ENCODE assay signal across 9 mouse cellular contexts in genomic region chr2:32960273-32960672, GRCm38 (mm10). TPM values are rescaled to one million over a fixed set of nuclear protein-coding genes. Genes with fewer than 3 reads are reported as not detected.
A peak's percentile ranks its signal among the peaks of the same experiment; 100 is the strongest.
DNase-seq lines count a peak whose midpoint lies in the region; ATAC-seq and TF ChIP-seq lines count a peak whose summit lies in the region.
"Had no signal": no experiment of that assay in that cellular context is flagged by ENCODE, and none has a peak within 500 bp of the region (broad histone marks: within the 10 kb centered on the region; RNA-seq: fewer than 3 reads in every experiment).

No protein-coding gene starts in this region.

- H3K36me3 ChIP-seq in neural tube, embryonic 11.5 days (ENCODE audit: control insufficient read depth, insufficient read depth, low read length), result peaks cover 8% of the 10 kb centered on the region
- peaks cover 19% of the 10 kb centered on the region for H3K36me3 ChIP-seq in liver, embryonic 14.5 days (replicated peaks; ENCODE audit: control insufficient read depth, insufficient read depth, low read depth)

- ATAC-seq in neural tube, embryonic 11.5 days (ENCODE audit: insufficient read depth, low FRiP score, low TSS enrichment), result no peak
- ATAC-seq in liver, embryonic 14.5 days (ENCODE audit: insufficient read depth), result no peak

- peak overlapping the region; percentile 96 for H3K9ac ChIP-seq in neural tube, embryonic 11.5 days (ENCODE audit: low read length)
- H3K9ac ChIP-seq in liver, embryonic 14.5 days (replicated peaks), result no peak overlapping the region

- H3K27ac ChIP-seq in neural tube, embryonic 11.5 days (ENCODE audit: low read depth, low read length), result no peak overlapping the region
- H3K27ac ChIP-seq in liver, embryonic 14.5 days, result no peak overlapping the region

- WGBS in neural tube, embryonic 11.5 days, result 93% methylated on average over 4 of the region's 4 CpGs
- WGBS in liver, embryonic 14.5 days (ENCODE audit: insufficient replicate concordance), result 72% methylated on average over 4 of the region's 4 CpGs

- H3K27me3 ChIP-seq in neural tube, embryonic 11.5 days (ENCODE audit: control insufficient read depth, insufficient read depth, low read length), result no peaks in the 10 kb centered on the region
- H3K27me3 ChIP-seq in liver, embryonic 14.5 days (ENCODE audit: control insufficient read depth, insufficient read depth, low read length), result no peaks in the 10 kb centered on the region

- peak overlapping the region; percentile 95; the same call in 1 of the 2 replicates for H3K4me3 ChIP-seq in neural tube, embryonic 11.5 days (ENCODE audit: low read depth, low read length)
- no peak overlapping the region; a peak in 1 of 4 replicates for H3K4me3 ChIP-seq in liver, embryonic 14.5 days (ENCODE audit: insufficient read depth in 1 of 2, low read depth in 2 of 2, low read length in 2 of 2)

- DNase-seq in cerebellum, adult 11-12 months, result peak; percentile 32
- DNase-seq in cerebellum, adult 8-10 months, result no peak
- no peak for DNase-seq in neural tube, embryonic 11.5 days (ENCODE audit: low spot score)
- DNase-seq in neural tube, embryonic 10.5 days (ENCODE audit: extremely low spot score, low spot score), result no peak
- DNase-seq in liver, embryonic 14.5 days (ENCODE audit: low read depth in 3 of 3, low spot score in 3 of 3), result no peak
- no peak for DNase-seq in adrenal gland, postnatal 10 days
- no peak for DNase-seq in frontal cortex, postnatal 10 days (ENCODE audit: low spot score in 2 of 2)
- no peak for DNase-seq in cerebellum, adult 18-20 months
- DNase-seq: kidney, postnatal 14 days had no signal

- TF ChIP-seq EP300 in liver, embryonic 14.5 days (IDR thresholded peaks at IDR 0.05; ENCODE audit: low read depth), result no peak

- H3K9me3 ChIP-seq in neural tube, embryonic 11.5 days (ENCODE audit: control insufficient read depth, low read length), result no peaks in the 10 kb centered on the region
- H3K9me3 ChIP-seq in liver, embryonic 14.5 days (ENCODE audit: control insufficient read depth, low read length), result no peaks in the 10 kb centered on the region

- H3K4me1 ChIP-seq in neural tube, embryonic 11.5 days (ENCODE audit: control insufficient read depth, insufficient read depth, low read length), result peaks cover 16% of the 10 kb centered on the region
- H3K4me1 ChIP-seq in liver, embryonic 14.5 days (replicated peaks; ENCODE audit: control insufficient read depth in 2 of 2, insufficient read depth in 2 of 2, low read length in 1 of 2), result peaks cover 8 to 15% of the 10 kb centered on the region in 2 experiments; a peak in 3 of 4 replicates

- no peak for TF ChIP-seq CTCF in liver, embryonic 14.5 days (IDR thresholded peaks at IDR 0.05; ENCODE audit: low read depth)

- peak overlapping the region; percentile 95 for H3K4me2 ChIP-seq in neural tube, embryonic 11.5 days (ENCODE audit: low read depth)
- H3K4me2 ChIP-seq in liver, embryonic 14.5 days (ENCODE audit: low read depth), result peak overlapping the region; percentile 86; the same call in 1 of the 2 replicates

RNA-seq across cellular contexts. Expression of gene Rpl12, which starts 1.1 kb away (rescaled TPM):
- 147 and 152 TPM in 2 replicates for polyA plus RNA-seq in neural tube, embryonic 11.5 days (2014; fragmentation: Nextera tagmentation; extraction: Ambion mirVana)
- polyA plus RNA-seq in liver, embryonic 14.5 days (2012; rRNA removed), result 311 and 646 TPM in 2 replicates
- 144 and 162 TPM in 2 replicates for polyA plus RNA-seq in liver, embryonic 14.5 days (2014; fragmentation: Nextera tagmentation; extraction: Ambion mirVana)
- 100 to 1,000 TPM; 174 to 187 TPM for total RNA-seq in adrenal gland, postnatal 10 days (2021)

RNA-seq across cellular contexts. Expression of gene Lrsam1, which starts 1.1 kb away (rescaled TPM):
- polyA plus RNA-seq in neural tube, embryonic 11.5 days (2014; fragmentation: Nextera tagmentation; extraction: Ambion mirVana), result 10.2 and 12.6 TPM in 2 replicates
- 1.9 and 2.5 TPM in 2 replicates for polyA plus RNA-seq in liver, embryonic 14.5 days (2012; rRNA removed)
- 1.1 and 1.8 TPM in 2 replicates for polyA plus RNA-seq in liver, embryonic 14.5 days (2014; fragmentation: Nextera tagmentation; extraction: Ambion mirVana)
- total RNA-seq in adrenal gland, postnatal 10 days (2021), result 10 to 100 TPM; 14.6 to 23.7 TPM

RNA-seq across cellular contexts. Expression of gene Slc2a8, which starts 21.6 kb away (rescaled TPM):
- 12.4 and 13.3 TPM in 2 replicates for polyA plus RNA-seq in neural tube, embryonic 11.5 days (2014; fragmentation: Nextera tagmentation; extraction: Ambion mirVana)
- polyA plus RNA-seq in liver, embryonic 14.5 days (2012; rRNA removed), result 5.1 and 7.2 TPM in 2 replicates
- polyA plus RNA-seq in liver, embryonic 14.5 days (2014; fragmentation: Nextera tagmentation; extraction: Ambion mirVana), result 4.9 and 6.8 TPM in 2 replicates
- 10 to 100 TPM; 20.1 to 23.0 TPM for total RNA-seq in adrenal gland, postnatal 10 days (2021)
